Mouse (Mus musculus) liver, postnatal 0 days (tissue): ENCODE results near the gene Psen1. TPM values are rescaled to one million over a fixed set of nuclear protein-coding genes. Genes with fewer than 3 reads are reported as not detected.

Experiments used
- ATAC-seq: fragments of 200-750 bp; cut with Nextera tagmentation; 2 replicates; pipeline ENCODE4 v1.8.0; 2017; ENCODE audit warnings: mild to moderate bottlenecking, moderate library complexity
- DNase-seq: peaks from one replicate; pipeline ENCODE4 v3.0.0-alpha.2; 2016
- H3K27ac ChIP-seq: fragments of 300-500 bp; sonication (generic); 2 replicates; pipeline ENCODE4 v1.5.1; 2014; ENCODE audit warnings: antibody characterized with exemption, moderate library complexity, mild to moderate bottlenecking, low read depth
- H3K27me3 ChIP-seq: fragments of 300-500 bp; sonication (generic); 2 replicates; pipeline ENCODE4 v1.6.1; 2014; ENCODE audit warnings: low read length, control low read depth, mixed read lengths; ENCODE audit not compliant: insufficient read depth
- H3K36me3 ChIP-seq: fragments of 300-500 bp; sonication (generic); replicated peaks from 2 replicates; pipeline ENCODE4 v1.6.1; 2014; ENCODE audit warnings: mild to moderate bottlenecking, control low read depth, low read length, moderate library complexity, mixed read lengths; ENCODE audit not compliant: insufficient read depth
- H3K4me1 ChIP-seq: fragments of 300-500 bp; sonication (generic); 2 replicates; pipeline ENCODE4 v1.6.1; 2014; ENCODE audit warnings: antibody characterized with exemption, mild to moderate bottlenecking, control low read depth; ENCODE audit not compliant: insufficient read depth
- H3K4me2 ChIP-seq: fragments of 300-500 bp; sonication (generic); 2 replicates; pipeline ENCODE4 v1.6.1; 2014; ENCODE audit warnings: low read depth, mild to moderate bottlenecking, low read length, moderate library complexity, mixed read lengths
- H3K4me3 ChIP-seq: fragments of 300-500 bp; sonication (generic); 2 replicates; pipeline ENCODE4 v1.5.1; 2014; ENCODE audit warnings: low read depth, low read length
- H3K9ac ChIP-seq: fragments of 300-500 bp; sonication (generic); replicated peaks from 2 replicates; pipeline ENCODE4 v1.6.1; 2014; ENCODE audit warnings: mild to moderate bottlenecking, moderate library complexity
- H3K9me3 ChIP-seq: fragments of 300-500 bp; sonication (generic); 2 replicates; pipeline ENCODE4 v1.6.1; 2016; ENCODE audit warnings: mild to moderate bottlenecking, control low read depth, low read length, mixed read lengths
- CTCF ChIP-seq: sonication (generic); IDR thresholded peaks from 2 replicates; pipeline ENCODE4 v1.5.1; 2016; ENCODE audit warnings: antibody characterized with exemption, low read depth
- EP300 ChIP-seq: IDR thresholded peaks from 2 replicates; pipeline ENCODE4 v1.6.1; 2016; ENCODE audit warnings: antibody characterized with exemption, low read depth, mild to moderate bottlenecking
- WGBS: fragments of 180-500 bp; shearing (Covaris S2); extraction: QIAGEN DNeasy Blood & Tissue Kit; methylation state at CpG from one replicate; pipeline ENCODE4 v1.1.7; 2014; ENCODE audit not compliant: insufficient replicate concordance; 5-methylcytosine and 5-hydroxymethylcytosine counted together
- polyA plus RNA-seq: library from polyadenylated mRNA; unstranded; fragments of >200 nt; fragmentation: Nextera tagmentation; extraction: Ambion mirVana; gene quantifications from 2 replicates; pipeline ENCODE4 v1.2.1, GENCODE M21; 2015

Psen1 gene
- polyA plus RNA-seq, 1 experiment from 2014 or later = 18.6 TPM

- no peaks in the 10 kb centered on the region for H3K9me3 ChIP-seq
- TF ChIP-seq EP300 (no peak), CTCF (no peak)
- H3K27me3 ChIP-seq = no peaks in the 10 kb centered on the region
- ATAC-seq (no peak), DNase-seq (no peak)
- H3K36me3 ChIP-seq = peaks cover 61% of the 10 kb centered on the region
- no peaks in the 10 kb centered on the region for H3K4me1 ChIP-seq
- H3K4me2 ChIP-seq = no peak overlapping the region
- 85% methylated on average over 15 of the region's 15 CpGs for WGBS
- no peak overlapping the region for H3K4me3 ChIP-seq
- H3K27ac ChIP-seq = no peak overlapping the region
- H3K9ac ChIP-seq = no peak overlapping the region
Observed at GRCm38 (mm10) chr12:83716416-83717184, 28.6 kb downstream of the Psen1 start.

GRCm38 (mm10) chr12:83719431-83719830 is 31.5 kb downstream of the Psen1 start:
- Histone ChIP-seq H3K9ac (no peak overlapping the region), H3K9me3 (no peaks in the 10 kb centered on the region), H3K27me3 (no peaks in the 10 kb centered on the region), H3K36me3 (peaks cover 63% of the 10 kb centered on the region), H3K4me3 (no peak overlapping the region), H3K4me2 (no peak overlapping the region), H3K4me1 (no peaks in the 10 kb centered on the region), H3K27ac (no peak overlapping the region)
- TF ChIP-seq EP300 = no peak
- no peak for TF ChIP-seq CTCF
- no peak for ATAC-seq
- DNase-seq = no peak
- 97% methylated on average over 1 of the region's 1 CpGs for WGBS

GRCm38 (mm10) chr12:83721281-83721680 is 33.3 kb downstream of the Psen1 start:
- Histone ChIP-seq H3K4me2 (no peak overlapping the region), H3K4me1 (no peaks in the 10 kb centered on the region), H3K36me3 (peaks cover 70% of the 10 kb centered on the region), H3K27me3 (no peaks in the 10 kb centered on the region), H3K27ac (no peak overlapping the region), H3K9ac (no peak overlapping the region), H3K9me3 (no peaks in the 10 kb centered on the region), H3K4me3 (no peak overlapping the region)
- TF ChIP-seq EP300 (no peak), CTCF (no peak)
- 73% methylated on average over 6 of the region's 6 CpGs for WGBS
- ATAC-seq (no peak), DNase-seq (no peak)

- Histone ChIP-seq H3K27ac (no peak overlapping the region), H3K36me3 (peaks cover 68% of the 10 kb centered on the region), H3K4me3 (no peak overlapping the region), H3K4me1 (no peaks in the 10 kb centered on the region), H3K4me2 (no peak overlapping the region), H3K27me3 (no peaks in the 10 kb centered on the region), H3K9me3 (no peaks in the 10 kb centered on the region), H3K9ac (no peak overlapping the region)
- no peak for ATAC-seq
- TF ChIP-seq EP300 = no peak
- no peak for TF ChIP-seq CTCF
- DNase-seq = no peak
- WGBS = 84% methylated on average over 3 of the region's 3 CpGs
Observed at GRCm38 (mm10) chr12:83723037-83723436, 35.1 kb downstream of the Psen1 start.

- H3K4me2 ChIP-seq = no peak overlapping the region
- no peak overlapping the region for H3K4me3 ChIP-seq
- TF ChIP-seq CTCF (no peak), EP300 (no peak)
- H3K36me3 ChIP-seq = peaks cover 85% of the 10 kb centered on the region
- no peaks in the 10 kb centered on the region for H3K27me3 ChIP-seq
- ATAC-seq (no peak), DNase-seq (no peak)
- H3K9ac ChIP-seq = no peak overlapping the region
- H3K9me3 ChIP-seq = no peaks in the 10 kb centered on the region
- H3K27ac ChIP-seq = no peak overlapping the region
- no peaks in the 10 kb centered on the region for H3K4me1 ChIP-seq
- WGBS = 84% methylated on average over 12 of the region's 12 CpGs
Observed at GRCm38 (mm10) chr12:83726510-83727308, 38.8 kb downstream of the Psen1 start.

- no peak overlapping the region for H3K4me3 ChIP-seq
- ATAC-seq (no peak), DNase-seq (no peak)
- no peaks in the 10 kb centered on the region for H3K27me3 ChIP-seq
- no peaks in the 10 kb centered on the region for H3K4me1 ChIP-seq
- H3K4me2 ChIP-seq = no peak overlapping the region
- no peaks in the 10 kb centered on the region for H3K9me3 ChIP-seq
- no peak overlapping the region for H3K9ac ChIP-seq
- TF ChIP-seq CTCF (no peak), EP300 (no peak)
- H3K27ac ChIP-seq = no peak overlapping the region
- 93% methylated on average over 5 of the region's 5 CpGs for WGBS
- H3K36me3 ChIP-seq = peaks cover 68% of the 10 kb centered on the region
Observed at GRCm38 (mm10) chr12:83732225-83732624, 44.3 kb downstream of the Psen1 start.
